Mouse (Mus musculus) left cerebral cortex, adult 18-20 months (tissue): ENCODE measurements around the gene Stx3. TPM values are rescaled to one million over a fixed set of nuclear protein-coding genes. Genes with fewer than 3 reads are reported as not detected.

ENCODE experiments used
- DNase-seq, 2 experiments: peaks; one replicate each; pipeline ENCODE4 v3.0.0; 2021 to 2022; ENCODE audit warnings: low spot score in 2 of 2, mixed read lengths in 1 of 2
- total RNA-seq, 2 experiments: library from RNA; stranded (reverse); gene quantifications; 2 replicates each; pipeline ENCODE4 v1.2.3; 2021

Stx3 gene
- total RNA-seq, 2 experiments from 2014 or later, result 29.5 to 30.8 TPM

- DNase-seq, result no peak
Measured at GRCm38 (mm10) chr19:11808452-11808851, 10.8 kb downstream of the Stx3 start.

GRCm38 (mm10) chr19:11807822-11808221, 11.4 kb downstream of the Stx3 start:
- no peak for DNase-seq

GRCm38 (mm10) chr19:11807251-11807650, 12.0 kb downstream of the Stx3 start:
- no peak for DNase-seq

- no peak for DNase-seq
Measured at GRCm38 (mm10) chr19:11804423-11804822, 14.8 kb downstream of the Stx3 start.

GRCm38 (mm10) chr19:11800531-11801315, 18.5 kb downstream of the Stx3 start:
- no peak for DNase-seq

GRCm38 (mm10) chr19:11794447-11794846, 24.8 kb downstream of the Stx3 start:
- DNase-seq, result no peak

GRCm38 (mm10) chr19:11793741-11794359, 25.4 kb downstream of the Stx3 start:
- DNase-seq, result no peak

- DNase-seq, result no peak
Measured at GRCm38 (mm10) chr19:11791825-11792224, 27.4 kb downstream of the Stx3 start.

- DNase-seq, result no peak
Measured at GRCm38 (mm10) chr19:11788876-11789275, 30.3 kb downstream of the Stx3 start.

GRCm38 (mm10) chr19:11787826-11788225, 31.4 kb downstream of the Stx3 start:
- DNase-seq, result no peak

- DNase-seq, result no peak
Measured at GRCm38 (mm10) chr19:11785409-11786154, 33.6 kb downstream of the Stx3 start.

GRCm38 (mm10) chr19:11777191-11777865, 41.9 kb downstream of the Stx3 start:
- peak; percentile 71 to 72 for DNase-seq

- DNase-seq, result peak; percentile 88 to 92
Measured at GRCm38 (mm10) chr19:11770205-11770892, 48.9 kb downstream of the Stx3 start, which contains the start of gene Mrpl16. Gene Mrpl16 (plus strand): TSS chr19:11770391.

- DNase-seq, result no peak
Measured at GRCm38 (mm10) chr19:11769257-11769920, 49.8 kb downstream of the Stx3 start.

GRCm38 (mm10) chr19:11768163-11768562, 51.0 kb downstream of the Stx3 start:
- DNase-seq, result peak in 1 of 2 experiments; percentile 20

GRCm38 (mm10) chr19:11766413-11766812, 52.8 kb downstream of the Stx3 start:
- DNase-seq, result no peak

GRCm38 (mm10) chr19:11765059-11765458, 54.1 kb downstream of the Stx3 start:
- DNase-seq, result no peak

- no peak for DNase-seq
Measured at GRCm38 (mm10) chr19:11747298-11747697, 71.9 kb downstream of the Stx3 start, which contains the start of gene Gif. Gene Gif (plus strand): TSS chr19:11747554.

- no peak for DNase-seq
Measured at GRCm38 (mm10) chr19:11745680-11746079, 73.5 kb downstream of the Stx3 start.

- DNase-seq, result no peak
Measured at GRCm38 (mm10) chr19:11736455-11736854, 82.7 kb downstream of the Stx3 start.
